Mouse (Mus musculus): ENCODE results near the gene Tex12. TPM values are rescaled to one million over a fixed set of nuclear protein-coding genes. Genes with fewer than 3 reads are reported as not detected.

The Tex12 gene
- polyA plus RNA-seq, 1 experiment from 2014 or later: not detected

- no peaks in the 10 kb centered on the region for H3K27me3 ChIP-seq
- H3K4me1 ChIP-seq: no peaks in the 10 kb centered on the region
- H3K9me3 ChIP-seq (replicated peaks): no peaks in the 10 kb centered on the region
- H3K9ac ChIP-seq: no peak overlapping the region
- H3K36me3 ChIP-seq: peaks cover 12% of the 10 kb centered on the region
- 68% methylated on average over 10 of the region's 10 CpGs for WGBS
- no peak overlapping the region for H3K4me2 ChIP-seq (replicated peaks)
- H3K27ac ChIP-seq (replicated peaks): no peak overlapping the region
- no peak overlapping the region for H3K4me3 ChIP-seq (replicated peaks)
- no peak for ATAC-seq (ENCODE audit: insufficient number of reproducible peaks, low FRiP score, low TSS enrichment, low read depth)
Observed at GRCm38 (mm10) chr9:50590856-50591518, 29.9 kb upstream of the Tex12 start.

- H3K27me3 ChIP-seq: no peaks in the 10 kb centered on the region
- no peaks in the 10 kb centered on the region for H3K4me1 ChIP-seq
- H3K4me2 ChIP-seq (replicated peaks): no peak overlapping the region
- no peak overlapping the region for H3K4me3 ChIP-seq (replicated peaks)
- H3K27ac ChIP-seq (replicated peaks): no peak overlapping the region
- H3K9me3 ChIP-seq (replicated peaks): no peaks in the 10 kb centered on the region
- H3K36me3 ChIP-seq: no peaks in the 10 kb centered on the region
- no peak for ATAC-seq (ENCODE audit: insufficient number of reproducible peaks, low FRiP score, low TSS enrichment, low read depth)
- WGBS: 72% methylated on average over 4 of the region's 4 CpGs
- no peak overlapping the region for H3K9ac ChIP-seq
Observed at GRCm38 (mm10) chr9:50586955-50587354, 25.8 kb upstream of the Tex12 start.

- Histone ChIP-seq H3K4me3 (replicated peaks) (no peak overlapping the region), H3K4me1 (no peaks in the 10 kb centered on the region), H3K27ac (replicated peaks) (no peak overlapping the region), H3K9ac (no peak overlapping the region), H3K27me3 (no peaks in the 10 kb centered on the region), H3K36me3 (no peaks in the 10 kb centered on the region), H3K4me2 (replicated peaks) (no peak overlapping the region), H3K9me3 (replicated peaks) (no peaks in the 10 kb centered on the region)
- ATAC-seq (ENCODE audit: insufficient number of reproducible peaks, low FRiP score, low TSS enrichment, low read depth): no peak
- 76% methylated on average over 6 of the region's 6 CpGs for WGBS
Observed at GRCm38 (mm10) chr9:50585145-50585818, 24.2 kb upstream of the Tex12 start.

GRCm38 (mm10) chr9:50580370-50580769, 19.2 kb upstream of the Tex12 start:
- no peak overlapping the region for H3K4me2 ChIP-seq (replicated peaks)
- H3K9me3 ChIP-seq (replicated peaks): no peaks in the 10 kb centered on the region
- no peak overlapping the region for H3K9ac ChIP-seq
- no peak overlapping the region for H3K27ac ChIP-seq (replicated peaks)
- no peaks in the 10 kb centered on the region for H3K27me3 ChIP-seq
- no peak overlapping the region for H3K4me3 ChIP-seq (replicated peaks)
- ATAC-seq (ENCODE audit: insufficient number of reproducible peaks, low FRiP score, low TSS enrichment, low read depth): no peak
- H3K36me3 ChIP-seq: no peaks in the 10 kb centered on the region
- H3K4me1 ChIP-seq: no peaks in the 10 kb centered on the region
- 41% methylated on average over 4 of the region's 4 CpGs for WGBS

GRCm38 (mm10) chr9:50569599-50570525, 8.7 kb upstream of the Tex12 start:
- ATAC-seq (ENCODE audit: insufficient number of reproducible peaks, low FRiP score, low TSS enrichment, low read depth): no peak
- H3K27ac ChIP-seq (replicated peaks): no peak overlapping the region
- no peaks in the 10 kb centered on the region for H3K27me3 ChIP-seq
- WGBS: 75% methylated on average over 10 of the region's 10 CpGs
- no peak overlapping the region for H3K9ac ChIP-seq
- H3K4me1 ChIP-seq: no peaks in the 10 kb centered on the region
- H3K9me3 ChIP-seq (replicated peaks): no peaks in the 10 kb centered on the region
- H3K4me3 ChIP-seq (replicated peaks): no peak overlapping the region
- no peak overlapping the region for H3K4me2 ChIP-seq (replicated peaks)
- no peaks in the 10 kb centered on the region for H3K36me3 ChIP-seq

GRCm38 (mm10) chr9:50567881-50568280, 6.8 kb upstream of the Tex12 start:
- no peak overlapping the region for H3K27ac ChIP-seq (replicated peaks)
- no peaks in the 10 kb centered on the region for H3K4me1 ChIP-seq
- no peak overlapping the region for H3K4me2 ChIP-seq (replicated peaks)
- H3K36me3 ChIP-seq: no peaks in the 10 kb centered on the region
- no peak for ATAC-seq (ENCODE audit: insufficient number of reproducible peaks, low FRiP score, low TSS enrichment, low read depth)
- WGBS: 85% methylated on average over 2 of the region's 2 CpGs
- H3K9me3 ChIP-seq (replicated peaks): no peaks in the 10 kb centered on the region
- no peak overlapping the region for H3K4me3 ChIP-seq (replicated peaks)
- H3K27me3 ChIP-seq: no peaks in the 10 kb centered on the region
- H3K9ac ChIP-seq: no peak overlapping the region

- no peaks in the 10 kb centered on the region for H3K9me3 ChIP-seq (replicated peaks)
- H3K4me3 ChIP-seq (replicated peaks): no peak overlapping the region
- H3K4me1 ChIP-seq: no peaks in the 10 kb centered on the region
- WGBS: 82% methylated on average over 4 of the region's 4 CpGs
- no peaks in the 10 kb centered on the region for H3K36me3 ChIP-seq
- no peak overlapping the region for H3K4me2 ChIP-seq (replicated peaks)
- H3K27me3 ChIP-seq: no peaks in the 10 kb centered on the region
- no peak overlapping the region for H3K9ac ChIP-seq
- no peak for ATAC-seq (ENCODE audit: insufficient number of reproducible peaks, low FRiP score, low TSS enrichment, low read depth)
- no peak overlapping the region for H3K27ac ChIP-seq (replicated peaks)
Observed at GRCm38 (mm10) chr9:50567372-50567771, 6.2 kb upstream of the Tex12 start.

GRCm38 (mm10) chr9:50565940-50566339, 4.8 kb upstream of the Tex12 start:
- Histone ChIP-seq H3K36me3 (no peaks in the 10 kb centered on the region), H3K9me3 (replicated peaks) (no peaks in the 10 kb centered on the region), H3K4me1 (no peaks in the 10 kb centered on the region), H3K27ac (replicated peaks) (no peak overlapping the region), H3K9ac (no peak overlapping the region), H3K4me2 (replicated peaks) (no peak overlapping the region), H3K4me3 (replicated peaks) (no peak overlapping the region), H3K27me3 (no peaks in the 10 kb centered on the region)
- ATAC-seq (ENCODE audit: insufficient number of reproducible peaks, low FRiP score, low TSS enrichment, low read depth): no peak
- 69% methylated on average over 4 of the region's 4 CpGs for WGBS

- Histone ChIP-seq H3K36me3 (no peaks in the 10 kb centered on the region), H3K4me2 (replicated peaks) (no peak overlapping the region), H3K27ac (replicated peaks) (no peak overlapping the region), H3K27me3 (no peaks in the 10 kb centered on the region), H3K4me1 (no peaks in the 10 kb centered on the region), H3K9me3 (replicated peaks) (no peaks in the 10 kb centered on the region), H3K9ac (no peak overlapping the region), H3K4me3 (replicated peaks) (no peak overlapping the region)
- ATAC-seq (ENCODE audit: insufficient number of reproducible peaks, low FRiP score, low TSS enrichment, low read depth): no peak
- WGBS: 73% methylated on average over 7 of the region's 7 CpGs
Observed at GRCm38 (mm10) chr9:50565173-50565572, 4.0 kb upstream of the Tex12 start.

GRCm38 (mm10) chr9:50561918-50562360, 814 bp upstream of the Tex12 start:
- Histone ChIP-seq H3K27ac (replicated peaks) (no peak overlapping the region), H3K4me2 (replicated peaks) (no peak overlapping the region), H3K4me1 (no peaks in the 10 kb centered on the region), H3K9me3 (replicated peaks) (no peaks in the 10 kb centered on the region), H3K27me3 (no peaks in the 10 kb centered on the region), H3K36me3 (no peaks in the 10 kb centered on the region), H3K9ac (no peak overlapping the region), H3K4me3 (replicated peaks) (no peak overlapping the region)
- no peak for ATAC-seq (ENCODE audit: insufficient number of reproducible peaks, low FRiP score, low TSS enrichment, low read depth)
- 83% methylated on average over 2 of the region's 2 CpGs for WGBS

GRCm38 (mm10) chr9:50555094-50555446, 6.1 kb downstream of the Tex12 start, which contains the start of gene Bco2:
Gene Bco2, minus strand, starts transcription at chr9:50555181.
- Histone ChIP-seq H3K4me3 (replicated peaks) (peak within 1 kb of the TSS; percentile 14), H3K4me2 (replicated peaks) (peak within 1 kb of the TSS; percentile 42), H3K9me3 (replicated peaks) (no peaks in the 10 kb centered on the region), H3K4me1 (peaks cover 8% of the 10 kb centered on the region; the same call in 1 of the 2 replicates), H3K9ac (peak within 1 kb of the TSS; percentile 19; the same call in 1 of the 2 replicates), H3K27ac (replicated peaks) (peak within 1 kb of the TSS; percentile 51; the same call in 1 of the 2 replicates), H3K27me3 (no peaks in the 10 kb centered on the region), H3K36me3 (no peaks in the 10 kb centered on the region)
- ATAC-seq (ENCODE audit: insufficient number of reproducible peaks, low FRiP score, low TSS enrichment, low read depth): no peak
- WGBS: 18% methylated on average over 2 of the region's 2 CpGs

All from embryonic facial prominence, embryonic 15.5 days (tissue).